Mouse (Mus musculus): ENCODE data around the gene Tmem59l.

- no peak for TF ChIP-seq USF1 (IDR thresholded peaks at IDR 0.05; ENCODE audit: low read depth)
- TF ChIP-seq MYOG (IDR thresholded peaks at IDR 0.05; ENCODE audit: control insufficient read depth, extremely low read depth, insufficient read length): no peak
- no peak for TF ChIP-seq CTCF (IDR thresholded peaks at IDR 0.05; ENCODE audit: control insufficient read depth, insufficient read depth, insufficient read length)
- no peak for TF ChIP-seq MAX (IDR thresholded peaks at IDR 0.05)
- no peak for TF ChIP-seq FOSL1 (IDR thresholded peaks at IDR 0.05; ENCODE audit: insufficient read depth, low read length, poor library complexity, severe bottlenecking)
Observed at GRCm38 (mm10) chr8:70534281-70534680, 47.1 kb upstream of the Tmem59l start.

All from C2C12 (cell line).